Mouse (Mus musculus) myocyte (in vitro differentiated cells): ENCODE data around the gene Slc8a1.

Source experiments
- CEBPB ChIP-seq: IDR thresholded peaks from 2 replicates; pipeline ENCODE4 v1.6.1; 2011; ENCODE audit warnings: mild to moderate bottlenecking, moderate library complexity; ENCODE audit not compliant: poor library complexity, insufficient read depth, severe bottlenecking
- MAX ChIP-seq: IDR thresholded peaks from one replicate; pipeline ENCODE4 v1.6.1; 2011; ENCODE audit warnings: low read depth, mild to moderate bottlenecking, control low read depth
- MYOD1 ChIP-seq, 3 experiments: IDR thresholded peaks; one replicate each; pipeline ENCODE4 v1.6.1; 2011; ENCODE audit warnings: control low read depth in 2 of 3, low read depth in 2 of 3, mild to moderate bottlenecking in 2 of 3, moderate library complexity in 1 of 3; ENCODE audit not compliant: insufficient read length in 2 of 3, control insufficient read depth in 1 of 3
- POLR2A ChIP-seq: IDR thresholded peaks from one replicate; pipeline ENCODE4 v1.6.1; 2011; ENCODE audit warnings: low read depth, mild to moderate bottlenecking, control low read depth, moderate library complexity; ENCODE audit not compliant: insufficient read length
- POLR2AphosphoS2 ChIP-seq: IDR thresholded peaks from one replicate; pipeline ENCODE4 v1.6.1; 2011; ENCODE audit warnings: low read depth, control low read depth; ENCODE audit not compliant: insufficient read length
- REST ChIP-seq: IDR thresholded peaks from one replicate; pipeline ENCODE4 v1.6.1; 2011; ENCODE audit warnings: mild to moderate bottlenecking, control low read depth, moderate library complexity; ENCODE audit not compliant: insufficient read depth, insufficient read length
- TCF12 ChIP-seq: IDR thresholded peaks from one replicate; pipeline ENCODE4 v1.6.1; 2011; ENCODE audit warnings: mild to moderate bottlenecking, control low read depth; ENCODE audit not compliant: poor library complexity, insufficient read depth, severe bottlenecking
- USF1 ChIP-seq: IDR thresholded peaks from one replicate; pipeline ENCODE4 v1.6.1; 2011; ENCODE audit warnings: low read depth, mild to moderate bottlenecking, control low read depth, moderate library complexity

DNA sequence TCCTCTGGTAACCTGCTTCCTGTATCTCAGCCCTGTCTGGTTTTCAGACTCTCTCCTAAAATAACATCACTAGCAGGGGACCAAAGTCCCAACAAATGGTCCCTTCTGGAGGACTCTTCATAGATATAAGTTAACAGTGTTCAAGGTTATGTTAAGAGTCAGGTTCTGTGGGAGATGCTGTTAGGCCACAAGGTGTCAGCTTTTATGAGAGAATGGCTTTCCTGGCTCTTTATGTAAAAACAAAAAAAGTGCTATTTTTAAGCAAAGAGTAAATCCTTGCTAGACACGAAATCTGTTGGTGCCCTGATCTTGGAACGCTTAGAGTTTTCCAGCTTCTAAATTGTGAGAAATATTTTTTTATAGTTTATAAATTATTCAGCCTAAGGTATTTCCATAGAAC lies 377.6 kb downstream of the Slc8a1 start:
- TF ChIP-seq USF1 (no peak), POLR2A (no peak), TCF12 (no peak), CEBPB (no peak), MAX (no peak), REST (no peak), POLR2AphosphoS2 (no peak), MYOD1 (IDR thresholded peaks at IDR 0.05; ENCODE audit: control insufficient read depth in 1 of 3, insufficient read length in 2 of 3, low read depth in 2 of 3) (no peak)
